Mouse (Mus musculus): ENCODE results near the gene Ube4a. TPM values are rescaled to one million over a fixed set of nuclear protein-coding genes. Genes with fewer than 3 reads are reported as not detected.
A peak's percentile ranks its signal among the peaks of the same experiment; 100 is the strongest.
"Not testable (repeated sequence)": the region's sequence is repeated elsewhere in the genome, so short reads cannot be mapped to it uniquely, and the experiment has no call there.

Ube4a gene
- total RNA-seq, 2 experiments from 2014 or later, result 37.4 to 38.3 TPM

DNA sequence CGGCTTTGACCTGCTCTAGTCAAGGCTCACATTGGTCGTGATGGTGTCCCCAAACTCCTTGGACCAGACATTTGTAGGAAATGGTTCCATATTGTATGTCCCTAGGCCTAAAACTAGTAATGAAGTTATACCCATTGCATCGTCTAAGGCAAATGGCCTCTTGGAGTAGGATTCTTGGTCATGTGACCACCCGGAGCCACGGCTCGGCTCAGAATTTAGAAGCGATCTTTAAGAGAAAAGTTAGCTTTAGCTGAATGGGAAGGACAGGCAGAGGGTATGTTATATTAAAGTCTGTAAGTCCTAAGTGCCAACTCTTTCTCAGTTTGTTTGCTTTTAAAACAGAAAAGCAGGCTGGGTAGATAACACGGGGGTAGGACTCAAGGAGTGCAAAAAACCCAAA lies 16.7 kb upstream of the Ube4a start:
- intact Hi-C loops (cut with DNase I), result no loop called here

DNA sequence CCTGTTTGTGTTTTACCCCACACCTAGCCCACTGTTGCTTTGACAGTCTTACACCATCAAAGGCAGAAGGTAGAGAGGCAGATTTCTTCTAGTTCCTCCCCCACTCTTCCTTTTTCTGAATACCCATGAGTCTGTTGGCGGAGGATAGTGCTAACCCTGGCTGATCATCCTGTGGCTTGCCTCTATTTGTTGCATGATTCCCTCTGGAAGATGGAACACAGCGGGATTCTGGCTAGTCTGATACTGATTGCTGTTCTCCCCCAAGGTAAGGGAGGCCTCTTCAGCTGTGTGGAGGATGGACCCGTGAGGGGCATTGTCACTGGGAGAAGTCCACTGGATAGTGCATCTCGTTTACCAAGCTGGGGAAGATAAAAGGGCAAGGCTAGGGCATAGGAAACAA lies 16.3 kb upstream of the Ube4a start, which contains the start of gene Cd3d:
Gene Cd3d, plus strand, starts transcription at position 111 of the 400 bp plus-strand sequence.
- intact Hi-C loops (cut with DNase I), result no loop called here
- no peak for DNase-seq (ENCODE audit: low spot score)

More for the DNA sequence above, 16.7 kb upstream of the Ube4a start:
- DNase-seq (ENCODE audit: low spot score), result no peak

GRCm38 (mm10) chr9:44981104-44981503 lies 15.7 kb upstream of the Ube4a start:
- intact Hi-C loops (cut with DNase I), result no loop called here
- DNase-seq (ENCODE audit: low spot score), result no peak

- intact Hi-C loops (cut with DNase I), result no loop called here
- DNase-seq (ENCODE audit: low spot score), result no peak
These were observed 14.8 kb upstream of the Ube4a start, which contains the start of gene Cd3g for GRCm38 (mm10) chr9:44980242-44980641. Gene Cd3g, minus strand, starts transcription at chr9:44980431.

DNA sequence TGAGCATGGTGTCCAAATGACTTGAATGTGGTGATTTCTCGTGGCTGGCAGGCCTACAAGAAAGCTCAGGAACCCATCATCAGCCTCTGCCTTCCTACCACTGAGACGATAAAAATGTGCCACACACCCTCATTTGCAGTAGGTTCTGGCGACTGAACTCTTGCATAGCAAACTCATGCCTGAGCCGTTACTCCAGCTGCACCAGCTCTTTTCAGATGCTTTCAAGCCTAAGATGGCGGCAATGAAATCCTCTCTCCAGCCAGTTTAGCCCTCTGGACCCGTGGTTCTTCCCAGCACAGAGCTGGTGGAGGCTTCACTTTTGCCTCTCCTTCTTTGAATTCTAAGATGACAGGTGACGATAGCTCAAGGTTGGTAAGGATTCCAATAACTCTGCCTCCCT lies 14.4 kb upstream of the Ube4a start:
- intact Hi-C loops (cut with DNase I), result no loop called here
- DNase-seq (ENCODE audit: low spot score), result no peak

DNA sequence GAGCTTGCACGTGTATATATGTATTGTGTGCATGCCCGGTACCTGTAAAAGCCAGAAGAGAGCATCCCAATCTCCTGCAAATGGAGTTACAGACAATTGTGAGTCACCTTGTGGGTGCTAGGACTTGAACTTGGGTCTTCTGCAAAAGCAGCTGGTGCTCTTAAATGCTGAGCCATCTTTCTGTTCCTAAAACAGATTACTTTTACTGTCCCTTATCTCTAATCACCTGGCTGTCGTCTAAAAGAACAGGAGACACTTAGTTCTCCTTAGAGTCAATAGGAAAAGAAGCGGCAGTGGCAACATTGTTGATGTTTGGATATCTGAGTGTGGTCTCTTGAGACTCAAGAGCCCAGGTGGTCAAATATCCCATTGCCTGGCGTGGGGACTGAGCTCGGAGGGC lies 12.4 kb upstream of the Ube4a start:
- no peak for DNase-seq (ENCODE audit: low spot score)
- intact Hi-C loops (cut with DNase I), result no loop called here

DNA sequence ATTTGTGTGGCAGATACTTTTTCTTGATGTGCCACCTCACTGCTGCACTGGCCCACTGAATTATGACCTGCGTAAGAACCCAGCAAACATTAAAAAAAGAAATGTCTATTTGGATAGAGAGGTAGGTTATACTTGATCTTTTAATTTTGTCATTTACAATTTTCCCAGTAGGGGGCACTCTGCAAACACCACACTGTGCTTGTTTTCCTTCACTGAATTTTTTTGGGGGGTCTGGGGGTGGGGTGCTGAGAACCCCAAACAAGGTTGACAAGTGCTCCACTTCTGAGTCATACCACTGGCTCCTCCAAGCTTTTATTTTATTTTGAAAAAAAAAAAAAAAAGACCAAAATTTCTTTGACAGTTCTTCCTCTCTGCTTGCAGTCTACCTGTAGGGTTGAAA lies 4.0 kb upstream of the Ube4a start:
- intact Hi-C loops (cut with DNase I), result no loop called here
- no peak for DNase-seq (ENCODE audit: low spot score)

- intact Hi-C loops (cut with DNase I); DNase-seq (ENCODE audit: low spot score): not testable (repeated sequence)
These were observed 2.4 kb upstream of the Ube4a start for GRCm38 (mm10) chr9:44967763-44968162.

GRCm38 (mm10) chr9:44966815-44967242 lies 1.4 kb upstream of the Ube4a start:
- intact Hi-C loops (cut with DNase I), result no loop called here
- peak; percentile 49 for DNase-seq (ENCODE audit: low spot score)

- intact Hi-C loops (cut with DNase I), result loop anchor here (2.0 kb wide), 1 partner anchor 125 kb away; no protein-coding TSS in a partner anchor
- DNase-seq (ENCODE audit: low spot score), result no peak
These were observed 550 bp upstream of the Ube4a start for GRCm38 (mm10) chr9:44965833-44966466.

DNA sequence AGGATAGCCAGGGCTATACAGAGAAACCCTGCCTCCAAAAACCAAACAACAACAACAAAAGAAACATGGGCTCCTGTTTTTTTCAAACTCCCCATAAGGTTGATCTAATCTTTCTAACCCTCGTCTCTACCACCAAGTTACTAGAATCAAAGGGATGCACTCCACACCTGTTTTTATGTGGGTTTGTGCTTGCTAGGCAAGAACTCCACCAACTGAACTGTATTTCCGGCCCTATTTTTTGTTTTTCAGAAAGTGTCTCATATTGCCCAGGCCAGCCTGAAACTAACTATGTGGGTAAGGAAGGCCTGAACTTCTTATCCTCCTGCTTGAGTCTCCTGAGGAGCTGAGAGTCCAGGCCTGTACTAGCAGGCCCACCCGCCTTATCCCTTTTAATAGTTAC lies 11.0 kb downstream of the Ube4a start:
- intact Hi-C loops (cut with DNase I), result no loop called here
- DNase-seq (ENCODE audit: low spot score), result no peak

- intact Hi-C loops (cut with DNase I), result no loop called here
- no peak for DNase-seq (ENCODE audit: low spot score)
These were observed 17.6 kb downstream of the Ube4a start for GRCm38 (mm10) chr9:44947836-44948235.

DNA sequence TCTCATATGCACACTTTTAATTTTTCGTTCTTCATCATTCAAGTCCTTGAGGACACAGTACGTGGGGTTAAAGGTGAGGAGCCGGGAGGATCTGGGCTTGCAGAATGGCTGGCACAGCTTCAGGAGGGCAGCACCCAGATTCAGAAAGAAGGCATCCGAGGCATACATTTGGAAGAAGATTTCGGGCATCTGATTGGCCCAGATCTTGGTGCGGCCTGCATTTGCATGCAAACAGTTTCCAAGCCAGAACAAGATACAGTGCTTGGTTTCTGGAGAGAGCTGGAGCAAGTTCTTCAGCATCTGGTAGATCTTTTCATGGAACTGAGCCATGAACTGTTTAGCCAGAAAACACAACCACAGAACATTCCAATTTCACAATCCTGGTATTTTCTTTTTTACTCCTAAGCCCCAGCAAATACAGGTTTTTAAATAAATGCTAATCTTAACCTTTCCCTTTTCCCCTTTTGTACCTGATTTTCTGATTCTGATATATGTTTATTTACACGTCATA lies 19.2 kb downstream of the Ube4a start:
- intact Hi-C loops (cut with DNase I), result no loop called here
- DNase-seq (ENCODE audit: low spot score), result no peak

DNA sequence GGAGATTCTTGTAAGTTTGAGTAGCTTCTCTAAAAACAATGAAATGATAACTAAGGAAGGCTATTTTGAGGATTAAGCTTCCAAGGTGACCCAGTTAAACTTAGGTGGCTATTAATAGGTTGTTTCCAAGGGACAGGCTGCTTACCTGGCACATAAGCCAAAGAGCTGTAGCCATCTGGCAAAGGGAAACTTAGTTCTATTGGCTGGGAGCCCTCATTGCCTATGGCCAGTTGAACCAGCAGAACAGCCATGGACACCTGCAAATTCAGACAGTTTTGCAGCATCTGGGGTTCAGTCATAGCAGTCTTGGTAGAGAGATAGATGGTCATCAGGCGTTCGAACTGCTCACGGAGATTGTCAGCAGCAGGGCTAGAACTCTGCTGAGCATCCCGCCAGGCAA lies 23.0 kb downstream of the Ube4a start:
- intact Hi-C loops (cut with DNase I), result no loop called here
- no peak for DNase-seq (ENCODE audit: low spot score)

DNA sequence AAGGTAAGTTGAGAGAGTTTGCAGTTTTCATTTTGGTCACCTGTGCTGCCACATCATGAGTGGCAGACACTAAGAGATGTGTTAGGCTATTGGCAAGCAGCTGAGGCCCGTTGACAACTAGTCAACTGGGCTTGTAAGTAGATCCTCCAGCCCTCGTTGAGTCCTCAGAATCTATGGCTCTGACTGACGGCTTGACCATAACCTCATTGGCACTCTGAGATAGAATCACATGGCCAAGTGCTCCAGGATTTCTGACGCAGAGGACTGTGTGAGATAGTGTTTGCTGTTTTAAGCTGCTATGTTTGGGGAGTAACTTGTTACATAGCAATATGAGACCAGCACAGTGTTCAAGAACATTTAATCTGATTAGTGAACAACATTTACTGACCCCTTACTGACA lies 23.6 kb downstream of the Ube4a start:
- intact Hi-C loops (cut with DNase I), result no loop called here
- DNase-seq (ENCODE audit: low spot score), result no peak

DNA sequence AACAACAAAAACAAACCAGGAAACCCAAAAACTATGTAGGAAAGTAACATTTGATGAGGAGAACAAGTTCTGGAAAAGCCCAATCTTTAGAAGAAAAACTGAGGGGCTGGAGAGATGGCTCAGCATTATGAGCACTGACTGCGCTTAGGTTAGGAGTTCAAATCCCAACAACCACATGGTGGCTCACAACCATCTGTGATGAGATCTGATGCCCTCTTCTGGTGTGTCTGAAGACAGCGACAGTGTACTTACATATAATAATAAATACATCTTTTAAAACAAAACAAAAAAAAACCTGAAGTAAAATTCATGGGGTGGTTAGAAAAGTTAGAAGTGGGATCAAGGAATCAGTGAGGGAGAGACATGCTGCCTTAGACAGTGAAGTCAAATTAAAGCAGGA lies 43.9 kb downstream of the Ube4a start:
- no peak for DNase-seq (ENCODE audit: low spot score)
- intact Hi-C loops (cut with DNase I), result loop anchor here (2.0 kb wide), 1 partner anchor 41 kb away; the partner anchor contains the start of gene Kmt2a

DNA sequence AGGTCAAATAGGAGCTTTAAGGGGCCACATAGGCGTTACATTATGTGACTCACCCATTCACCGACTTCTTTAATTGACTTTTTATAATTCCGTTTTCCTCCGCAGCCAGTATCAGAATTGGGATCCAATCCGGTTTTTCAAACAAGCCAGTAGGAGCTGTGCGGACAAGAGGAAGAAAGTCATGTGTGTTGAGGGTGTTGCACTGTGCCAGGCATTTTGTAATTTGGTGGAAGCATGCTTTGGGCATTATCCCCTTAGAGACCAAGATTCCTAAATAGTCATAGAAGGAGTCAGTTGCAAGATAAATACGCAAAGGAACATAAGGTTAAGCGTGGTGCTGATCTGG lies 44.3 kb downstream of the Ube4a start:
- no peak for DNase-seq (ENCODE audit: low spot score)
- intact Hi-C loops (cut with DNase I), result loop anchor here (2.0 kb wide), 1 partner anchor 40 kb away; the partner anchor contains the start of gene Kmt2a

DNA sequence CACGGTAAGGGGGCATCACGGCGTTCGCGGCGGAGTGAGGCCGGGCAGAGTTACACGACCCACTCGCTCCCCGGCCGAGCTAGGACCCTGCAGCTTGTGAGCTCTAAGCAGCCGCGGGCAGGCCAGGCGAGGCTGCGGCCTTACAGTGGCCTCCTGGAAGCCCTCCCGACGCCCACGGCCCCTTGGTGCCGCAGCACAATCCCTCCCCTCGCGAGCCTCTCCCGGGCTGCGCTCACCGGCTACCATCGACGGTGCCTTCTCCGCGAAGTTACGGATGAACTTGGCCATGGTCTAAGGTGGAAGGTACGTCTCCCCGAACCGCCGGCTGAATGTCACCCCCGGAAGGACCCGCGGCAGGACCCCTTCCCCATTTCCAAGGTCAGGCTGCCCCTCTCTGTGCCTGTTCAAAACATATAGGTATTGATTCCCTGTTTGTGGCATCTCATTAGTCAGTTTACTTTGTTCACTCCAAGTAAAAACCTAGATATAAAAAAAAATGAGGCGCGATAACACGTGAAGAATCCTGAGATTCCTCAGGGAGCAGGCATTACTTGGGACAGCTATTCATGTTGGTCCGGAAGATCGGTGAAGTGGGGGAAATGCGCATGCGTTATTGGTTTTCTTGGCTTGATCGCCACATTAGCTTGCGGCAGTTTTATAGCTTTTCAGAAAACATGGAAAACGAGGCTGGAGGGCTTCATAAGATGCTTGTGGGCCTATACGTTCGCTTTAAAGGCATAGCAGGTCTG lies 44.9 kb downstream of the Ube4a start, which contains the start of gene Atp5l:
Gene Atp5l, minus strand, starts transcription at position 369 of the 749 bp plus-strand sequence.
- intact Hi-C loops (cut with DNase I), result loop anchor here (2.0 kb wide), 1 partner anchor 40 kb away; the partner anchor contains the start of gene Kmt2a
- peak; percentile 72 for DNase-seq (ENCODE audit: low spot score)

GRCm38 (mm10) chr9:44919606-44920005 lies 45.8 kb downstream of the Ube4a start:
- no peak for DNase-seq (ENCODE audit: low spot score)
- intact Hi-C loops (cut with DNase I), result loop anchor here (2.0 to 5.0 kb wide), 2 partner anchors 39 to 82 kb away; partner anchors contain the start of gene Kmt2a

DNA sequence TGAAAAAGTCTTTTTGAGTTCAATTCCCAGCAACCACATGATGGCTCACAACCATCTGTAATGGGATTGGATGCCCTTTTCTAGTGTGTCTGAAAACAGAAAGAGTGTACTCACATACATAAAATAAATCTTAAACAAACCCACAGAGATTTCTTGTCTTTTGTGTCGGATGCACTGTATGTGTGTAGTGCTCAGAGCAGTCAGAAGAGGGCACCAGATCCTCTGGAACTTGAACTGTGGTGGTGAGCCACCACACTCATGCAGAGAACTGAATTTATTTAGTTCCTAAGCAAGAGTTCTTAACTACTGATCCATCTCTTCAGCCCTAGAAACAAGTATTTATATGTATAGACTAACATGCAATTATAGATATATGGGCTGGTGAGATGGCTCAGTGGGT lies 49.2 kb downstream of the Ube4a start:
- intact Hi-C loops (cut with DNase I), result loop anchor here (5.0 kb wide), 1 partner anchor 79 kb away; no protein-coding TSS in a partner anchor
- no peak for DNase-seq (ENCODE audit: low spot score)

- no peak for DNase-seq (ENCODE audit: low spot score)
- intact Hi-C loops (cut with DNase I), result loop anchor here (5.0 kb wide), 1 partner anchor 77 kb away; no protein-coding TSS in a partner anchor
These were observed 50.7 kb downstream of the Ube4a start for GRCm38 (mm10) chr9:44914706-44915105.

Measured in heart, postnatal 25 days (tissue).